Mouse (Mus musculus) lung, postnatal 0 days (tissue): ENCODE measurements at regions not wholly inside any gene's neighbourhood (a gene's known extent, or its start where the extent isn't known, plus 50 kb on each side); places are given as distances from the start of the nearest gene placed in this dataset.

ENCODE experiments used
- CTCF ChIP-seq: IDR thresholded peaks from 2 replicates; pipeline ENCODE4 v1.5.1; 2016; ENCODE audit warnings: antibody characterized with exemption, mild to moderate bottlenecking
- EP300 ChIP-seq: IDR thresholded peaks from 2 replicates; pipeline ENCODE4 v1.6.1; 2016; ENCODE audit warnings: antibody characterized with exemption, mild to moderate bottlenecking, control low read depth

GRCm38 (mm10) chr10:43759906-43760281, 141.7 kb downstream of the Qrsl1 start:
- TF ChIP-seq CTCF (no peak), EP300 (no peak)
